Mouse (Mus musculus): ENCODE data around the gene Smco3. TPM values are rescaled to one million over a fixed set of nuclear protein-coding genes. Genes with fewer than 3 reads are reported as not detected.

Gene Smco3
- not detected in 2 replicates for polyA plus RNA-seq (2012; rRNA removed)

GRCm38 (mm10) chr6:136835352-136835751, at the start of gene Smco3:
Smco3 (minus strand) TSS chr6:136835452.

GRCm38 (mm10) chr6:136875670-136876069, 40.4 kb upstream of the Smco3 start, which contains the start of gene Mgp:
Mgp (minus strand) TSS chr6:136875823.

GRCm38 (mm10) chr6:136857186-136857872, 22.1 kb upstream of the Smco3 start, which contains the start of gene Art4:
Art4 (minus strand) TSS chr6:136857733.

GRCm38 (mm10) chr6:136827881-136828561, 7.2 kb downstream of the Smco3 start, which contains the start of gene Wbp11:
Wbp11 (minus strand) TSS chr6:136828233.

GRCm38 (mm10) chr6:136827516-136827880, 7.8 kb downstream of the Smco3 start, which contains the start of gene BC049715:
BC049715 (plus strand) TSS chr6:136827626.

GRCm38 (mm10) chr6:136808014-136808417, 27.2 kb downstream of the Smco3 start, which contains the start of gene H2afj:
H2afj (plus strand) TSS chr6:136808244.

GRCm38 (mm10) chr6:136803739-136804633, 31.3 kb downstream of the Smco3 start, which contains the start of gene Hist4h4:
Hist4h4 (minus strand) TSS chr6:136804415.

GRCm38 (mm10) chr6:136781377-136781986, 53.8 kb downstream of the Smco3 start, which contains the start of gene Gucy2c:
Gucy2c (minus strand) TSS chr6:136781765.

Other genes starting within 250 kb of the Smco3 start
- 41.7 and 49.9 TPM in 2 replicates for gene Plbd1, start 173.5 kb downstream of the Smco3 start, polyA plus RNA-seq (2012; rRNA removed)
- 61.8 and 69.0 TPM in 2 replicates for gene Gucy2c, start 53.7 kb downstream of the Smco3 start, polyA plus RNA-seq (2012; rRNA removed)
- 1.1 and 1.9 TPM in 2 replicates for gene Hist4h4, start 31.0 kb downstream of the Smco3 start, polyA plus RNA-seq (2012; rRNA removed)
- gene H2afj, start 27.2 kb downstream of the Smco3 start, polyA plus RNA-seq (2012; rRNA removed): 646 and 676 TPM in 2 replicates
- gene BC049715, start 7.8 kb downstream of the Smco3 start, polyA plus RNA-seq (2012; rRNA removed): 5.2 and 5.5 TPM in 2 replicates
- 33.6 and 35.0 TPM in 2 replicates for gene Wbp11, start 7.2 kb downstream of the Smco3 start, polyA plus RNA-seq (2012; rRNA removed)
- 0.34 and 0.43 TPM in 2 replicates for gene Art4, start 22.3 kb upstream of the Smco3 start, polyA plus RNA-seq (2012; rRNA removed)
- gene Mgp, start 40.4 kb upstream of the Smco3 start, polyA plus RNA-seq (2012; rRNA removed): 214 and 222 TPM in 2 replicates
- gene Erp27, start 86.7 kb upstream of the Smco3 start, polyA plus RNA-seq (2012; rRNA removed): 5.4 TPM in 1 of 2 replicates, not detected in the other
- gene Pde6h, start 88.4 kb upstream of the Smco3 start, polyA plus RNA-seq (2012; rRNA removed): 0.07 TPM in 1 of 2 replicates, not detected in the other
- gene Arhgdib, start 106.4 kb upstream of the Smco3 start, polyA plus RNA-seq (2012; rRNA removed): 13.7 and 17.1 TPM in 2 replicates